Mouse (Mus musculus): ENCODE data around the gene Mybpc3. TPM values are rescaled to one million over a fixed set of nuclear protein-coding genes. Genes with fewer than 3 reads are reported as not detected.

Gene Mybpc3
- total RNA-seq, 2 experiments from 2014 or later = 0.20 to 0.23 TPM

- DNase-seq (ENCODE audit: extremely low spot score in 1 of 2, low spot score in 1 of 2) = no peak
Measured at GRCm38 (mm10) chr2:91157002-91157752, 39.2 kb downstream of the Mybpc3 start.

- DNase-seq (ENCODE audit: extremely low spot score in 1 of 2, low spot score in 1 of 2) = no peak
Measured at GRCm38 (mm10) chr2:91160591-91160990, 42.6 kb downstream of the Mybpc3 start.

GRCm38 (mm10) chr2:91162952-91163351 lies 45.0 kb downstream of the Mybpc3 start:
- no peak for DNase-seq (ENCODE audit: extremely low spot score in 1 of 2, low spot score in 1 of 2)

GRCm38 (mm10) chr2:91163532-91163931 lies 45.6 kb downstream of the Mybpc3 start:
- DNase-seq (ENCODE audit: extremely low spot score in 1 of 2, low spot score in 1 of 2) = no peak

GRCm38 (mm10) chr2:91164991-91165390 lies 47.0 kb downstream of the Mybpc3 start:
- no peak for DNase-seq (ENCODE audit: extremely low spot score in 1 of 2, low spot score in 1 of 2)

GRCm38 (mm10) chr2:91167629-91168028 lies 49.7 kb downstream of the Mybpc3 start:
- no peak for DNase-seq (ENCODE audit: extremely low spot score in 1 of 2, low spot score in 1 of 2)

- no peak for DNase-seq (ENCODE audit: extremely low spot score in 1 of 2, low spot score in 1 of 2)
Measured at GRCm38 (mm10) chr2:91169587-91170322, 51.8 kb downstream of the Mybpc3 start.

GRCm38 (mm10) chr2:91175490-91175889 lies 57.5 kb downstream of the Mybpc3 start:
- DNase-seq (ENCODE audit: extremely low spot score in 1 of 2, low spot score in 1 of 2) = no peak

GRCm38 (mm10) chr2:91176234-91176633 lies 58.3 kb downstream of the Mybpc3 start:
- DNase-seq (ENCODE audit: extremely low spot score in 1 of 2, low spot score in 1 of 2) = no peak

GRCm38 (mm10) chr2:91179825-91180224 lies 61.9 kb downstream of the Mybpc3 start:
- no peak for DNase-seq (ENCODE audit: extremely low spot score in 1 of 2, low spot score in 1 of 2)

GRCm38 (mm10) chr2:91180706-91181105 lies 62.8 kb downstream of the Mybpc3 start:
- DNase-seq (ENCODE audit: extremely low spot score in 1 of 2, low spot score in 1 of 2) = no peak

GRCm38 (mm10) chr2:91182016-91182404 lies 64.1 kb downstream of the Mybpc3 start:
- DNase-seq (ENCODE audit: extremely low spot score in 1 of 2, low spot score in 1 of 2) = no peak

GRCm38 (mm10) chr2:91182405-91183147 lies 64.6 kb downstream of the Mybpc3 start:
- DNase-seq (ENCODE audit: extremely low spot score in 1 of 2, low spot score in 1 of 2) = peak; percentile 73 to 81

- DNase-seq (ENCODE audit: extremely low spot score in 1 of 2, low spot score in 1 of 2) = peak; percentile 88 to 89
Measured at GRCm38 (mm10) chr2:91183148-91183513, 65.2 kb downstream of the Mybpc3 start.

- no peak for DNase-seq (ENCODE audit: extremely low spot score in 1 of 2, low spot score in 1 of 2)
Measured at GRCm38 (mm10) chr2:91183711-91184405, 65.9 kb downstream of the Mybpc3 start, which contains the start of gene Madd. Gene Madd (minus strand): TSS chr2:91183837.

Other genes with a start within 250 kb of the Mybpc3 start
- gene C1qtnf4, start 232.3 kb upstream of the Mybpc3 start, total RNA-seq (2021) = 100 to 1,000 TPM; 209 to 222 TPM
- gene Kbtbd4, start 213.4 kb upstream of the Mybpc3 start, total RNA-seq (2021) = 10 to 100 TPM; 32.5 to 43.0 TPM
- 100 to 1,000 TPM; 219 to 254 TPM for gene Ndufs3, start 213.3 kb upstream of the Mybpc3 start, total RNA-seq (2021)
- gene Celf1, start 177.8 kb upstream of the Mybpc3 start, total RNA-seq (2021) = 100 to 1,000 TPM; 138 to 153 TPM
- gene Rapsn, start 82.5 kb upstream of the Mybpc3 start, total RNA-seq (2021) = under 1 TPM in 1 of 2 experiments, not detected in 1; 0.59 TPM
- gene Psmc3, start 64.1 kb upstream of the Mybpc3 start, total RNA-seq (2021) = 100 to 1,000 TPM; 232 to 234 TPM
- gene Slc39a13, start 47.7 kb upstream of the Mybpc3 start, total RNA-seq (2021) = 10 to 100 TPM; 23.3 to 31.2 TPM
- gene Spi1, start 35.8 kb upstream of the Mybpc3 start, total RNA-seq (2021) = 1 to 10 TPM; 3.6 to 3.8 TPM
- 100 to 1,000 TPM; 203 to 235 TPM for gene Madd, start 65.7 kb downstream of the Mybpc3 start, total RNA-seq (2021)
- gene Nr1h3, start 84.7 kb downstream of the Mybpc3 start, total RNA-seq (2021) = 1 to 10 TPM; 3.9 to 5.4 TPM
- gene Acp2, start 84.7 kb downstream of the Mybpc3 start, total RNA-seq (2021) = 10 to 100 TPM; 52.1 to 55.9 TPM
- 10 to 100 TPM in 1 of 2 experiments, 1 to 10 TPM in 1; 8.0 to 10.4 TPM for gene Ddb2, start 118.8 kb downstream of the Mybpc3 start, total RNA-seq (2021)
- gene Pacsin3, start 137.8 kb downstream of the Mybpc3 start, total RNA-seq (2021) = 10 to 100 TPM; 25.9 to 30.6 TPM
- gene Arfgap2, start 146.8 kb downstream of the Mybpc3 start, total RNA-seq (2021) = 10 to 100 TPM; 68.4 to 77.3 TPM